Mouse (Mus musculus) Muller cell, postnatal 12 days (primary cell): ENCODE data around the gene CK137956.
A peak's percentile ranks its signal among the peaks of the same experiment; 100 is the strongest.

ENCODE experiments used
- DNase-seq: peaks from one replicate; pipeline ENCODE4 v3.0.0-alpha.2; 2015; ENCODE audit errors: inconsistent ontology term

CK137956 gene

GRCm38 (mm10) chr4:127913551-127913950 lies 57.2 kb downstream of the CK137956 start:
- no peak for DNase-seq

GRCm38 (mm10) chr4:127907151-127907550 lies 63.6 kb downstream of the CK137956 start:
- no peak for DNase-seq

GRCm38 (mm10) chr4:127903954-127904353 lies 66.8 kb downstream of the CK137956 start:
- DNase-seq = peak; percentile 18

- no peak for DNase-seq
Observed at GRCm38 (mm10) chr4:127900893-127901456, 69.8 kb downstream of the CK137956 start.

GRCm38 (mm10) chr4:127889071-127889470 lies 81.7 kb downstream of the CK137956 start:
- DNase-seq = no peak

GRCm38 (mm10) chr4:127878966-127879365 lies 91.8 kb downstream of the CK137956 start:
- DNase-seq = no peak
